Mouse (Mus musculus) retina, adult 2 months (tissue): ENCODE measurements around the gene Tns4.
A peak's percentile ranks its signal among the peaks of the same experiment; 100 is the strongest.

Source experiments
- DNase-seq: peaks from one replicate; pipeline ENCODE4 v3.0.0-alpha.2; 2012; ENCODE audit warnings: low read depth, low spot score

The Tns4 gene

GRCm38 (mm10) chr11:99093740-99094139 lies 4.6 kb upstream of the Tns4 start:
- DNase-seq = no peak

DNA sequence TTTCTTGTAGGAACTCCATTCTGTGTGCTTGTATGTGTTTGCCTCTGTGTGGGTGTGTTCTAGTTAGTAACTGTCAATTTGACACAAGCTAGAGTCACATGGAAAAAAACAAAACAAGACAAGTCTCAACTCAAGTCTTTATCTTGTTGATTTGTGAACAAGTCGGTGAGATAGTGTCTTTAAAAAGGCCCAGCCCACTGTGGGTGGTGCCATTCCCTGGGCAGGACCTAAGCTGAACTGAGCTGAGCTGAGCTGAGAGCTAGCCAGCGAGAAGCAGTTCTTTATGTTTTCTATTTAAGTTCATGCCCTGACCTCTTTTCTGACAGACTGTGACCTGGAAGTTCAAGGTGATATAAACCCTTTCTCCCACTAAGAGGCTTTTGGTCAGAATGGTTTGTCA lies 2.6 kb upstream of the Tns4 start:
- DNase-seq = no peak

DNA sequence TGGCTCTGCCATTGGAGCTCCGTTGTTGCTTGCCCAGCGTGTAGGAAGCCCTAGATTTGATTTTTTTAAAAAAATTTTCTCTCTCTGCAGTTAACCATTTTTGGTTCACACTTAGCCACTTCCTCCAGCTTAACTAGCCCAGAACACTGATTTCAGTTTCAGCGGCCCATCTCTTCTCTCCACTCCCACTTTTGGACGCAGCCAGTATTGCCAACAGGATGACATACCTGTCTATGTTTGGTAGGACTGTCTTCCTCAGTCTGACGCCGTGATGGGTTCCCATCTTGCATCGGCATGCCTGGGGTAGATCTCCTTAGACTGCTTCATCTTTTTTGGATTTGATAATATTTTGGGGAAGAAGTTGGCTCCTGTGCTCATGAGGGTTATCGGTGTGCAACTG lies 1.3 kb upstream of the Tns4 start:
- DNase-seq = no peak

GRCm38 (mm10) chr11:99088486-99088885 lies 620 bp downstream of the Tns4 start:
- DNase-seq = no peak

DNA sequence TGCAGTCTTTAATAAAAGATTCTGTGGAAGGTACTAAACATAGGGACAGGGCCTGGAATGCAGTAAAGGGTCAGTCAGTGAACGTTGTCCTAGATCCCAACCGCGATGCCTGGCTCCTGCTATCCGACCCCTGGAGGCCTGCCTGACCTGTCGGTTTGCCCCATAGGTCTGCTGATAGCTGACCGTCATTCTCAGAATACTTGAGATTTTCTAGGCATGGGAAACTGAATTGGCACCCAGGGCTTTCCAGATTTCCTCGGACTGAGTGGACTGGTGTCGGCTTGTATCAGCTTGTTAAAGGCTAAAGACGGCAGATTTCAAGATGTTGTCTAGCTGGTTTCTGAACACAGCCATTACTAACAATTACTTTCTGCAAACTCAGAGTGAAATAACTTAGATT lies 4.7 kb downstream of the Tns4 start:
- DNase-seq = no peak

GRCm38 (mm10) chr11:99083516-99083915 lies 5.6 kb downstream of the Tns4 start:
- no peak for DNase-seq

GRCm38 (mm10) chr11:99082098-99082497 lies 7.0 kb downstream of the Tns4 start:
- no peak for DNase-seq

GRCm38 (mm10) chr11:99081566-99081965 lies 7.5 kb downstream of the Tns4 start:
- DNase-seq = no peak

- DNase-seq = no peak
These were observed 8.1 kb downstream of the Tns4 start for GRCm38 (mm10) chr11:99080902-99081543.

DNA sequence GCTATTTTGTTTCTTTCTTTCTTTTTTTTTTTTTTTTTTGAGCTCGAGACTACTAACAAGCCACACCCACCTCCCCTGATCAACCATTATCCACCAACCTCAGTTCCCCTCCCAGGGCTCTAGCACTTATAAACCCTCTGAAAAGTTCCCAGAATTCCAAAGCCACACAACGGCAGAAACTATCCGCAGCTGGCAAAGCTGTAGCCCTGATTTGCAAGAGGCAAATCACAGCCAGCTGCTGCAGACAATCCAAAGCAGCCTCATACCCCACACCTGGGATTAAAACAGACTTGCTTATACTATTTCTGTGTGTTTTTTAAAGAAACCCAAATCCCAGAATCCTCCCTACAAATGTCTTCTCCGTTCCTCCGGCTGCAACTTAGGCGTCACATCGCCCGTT lies 11.2 kb downstream of the Tns4 start:
- no peak for DNase-seq

GRCm38 (mm10) chr11:99076744-99077319 lies 12.3 kb downstream of the Tns4 start:
- no peak for DNase-seq

GRCm38 (mm10) chr11:99073781-99074180 lies 15.3 kb downstream of the Tns4 start:
- no peak for DNase-seq

GRCm38 (mm10) chr11:99071866-99072265 lies 17.2 kb downstream of the Tns4 start:
- DNase-seq = no peak

DNA sequence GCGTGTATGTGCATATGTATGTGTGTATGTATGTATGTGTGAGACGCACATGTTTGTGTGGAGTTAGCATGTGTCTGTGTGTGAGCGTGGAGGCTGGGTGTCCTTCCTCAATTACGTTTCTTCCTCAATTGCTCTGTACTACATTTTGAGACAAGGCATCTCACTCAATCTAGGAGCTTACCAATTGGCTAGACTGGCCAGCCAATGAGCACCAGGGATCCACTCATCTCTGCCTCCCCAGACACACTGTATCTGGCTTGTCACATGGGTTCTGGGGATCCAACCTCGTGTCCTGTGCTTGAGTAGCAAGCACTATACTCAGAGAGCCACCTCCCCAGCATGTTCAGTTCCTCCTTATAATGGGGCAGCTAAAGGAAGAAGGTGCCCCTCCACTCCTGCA lies 20.7 kb downstream of the Tns4 start:
- DNase-seq = no peak

- DNase-seq = no peak
These were observed 21.5 kb downstream of the Tns4 start for GRCm38 (mm10) chr11:99067591-99067990.

- peak; percentile 79 for DNase-seq
These were observed 23.1 kb downstream of the Tns4 start for GRCm38 (mm10) chr11:99065979-99066378.

DNA sequence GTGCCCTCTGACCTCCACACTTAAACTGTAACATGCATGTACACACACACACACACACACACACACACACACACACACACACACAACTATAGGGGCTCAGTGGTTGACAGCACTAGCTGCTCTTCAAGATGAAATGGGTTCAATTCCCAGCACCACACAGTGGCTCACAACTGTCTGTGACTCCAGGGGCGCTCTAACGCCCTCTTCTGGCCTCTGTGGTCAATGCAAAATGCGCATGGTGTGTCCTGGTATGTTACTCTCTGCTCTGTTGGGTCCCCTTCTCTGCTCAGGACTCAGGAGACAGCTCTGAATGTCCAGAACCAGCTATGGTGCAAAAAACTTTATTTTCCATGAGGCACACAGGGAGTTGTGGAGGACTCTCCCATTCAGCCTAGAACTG lies 23.8 kb downstream of the Tns4 start:
- no peak for DNase-seq

GRCm38 (mm10) chr11:99063406-99064131 lies 25.5 kb downstream of the Tns4 start:
- no peak for DNase-seq

GRCm38 (mm10) chr11:99062661-99063060 lies 26.4 kb downstream of the Tns4 start:
- DNase-seq = no peak

GRCm38 (mm10) chr11:99060435-99060834 lies 28.7 kb downstream of the Tns4 start:
- no peak for DNase-seq

- no peak for DNase-seq
These were observed 33.3 kb downstream of the Tns4 start for GRCm38 (mm10) chr11:99055571-99056452.

GRCm38 (mm10) chr11:99055143-99055542 lies 34.0 kb downstream of the Tns4 start:
- no peak for DNase-seq
